Mouse (Mus musculus) hindbrain, embryonic 12.5 days (tissue): ENCODE results near the gene Gm9767. TPM values are rescaled to one million over a fixed set of nuclear protein-coding genes. Genes with fewer than 3 reads are reported as not detected.

Source experiments
- ATAC-seq: fragments of 200-750 bp; cut with Nextera tagmentation; 2 replicates; pipeline ENCODE4 v1.8.0; 2017; ENCODE audit warnings: moderate TSS enrichment; ENCODE audit not compliant: low FRiP score
- H3K27ac ChIP-seq: fragments of 300-500 bp; sonication (generic); 2 replicates; pipeline ENCODE4 v1.5.1; 2016; ENCODE audit warnings: mild to moderate bottlenecking
- H3K27me3 ChIP-seq: fragments of 300-500 bp; sonication (generic); 2 replicates; pipeline ENCODE4 v1.6.1; 2016; ENCODE audit warnings: mild to moderate bottlenecking
- H3K36me3 ChIP-seq: fragments of 300-500 bp; sonication (generic); 2 replicates; pipeline ENCODE4 v1.6.1; 2016; ENCODE audit warnings: mild to moderate bottlenecking
- H3K4me1 ChIP-seq: fragments of 300-500 bp; sonication (generic); 2 replicates; pipeline ENCODE4 v1.6.1; 2016
- H3K4me2 ChIP-seq: fragments of 300-500 bp; sonication (generic); replicated peaks from 2 replicates; pipeline ENCODE4 v1.6.1; 2016; ENCODE audit warnings: mild to moderate bottlenecking
- H3K4me3 ChIP-seq: fragments of 300-500 bp; sonication (generic); 2 replicates; pipeline ENCODE4 v1.5.1; 2016; ENCODE audit warnings: mild to moderate bottlenecking
- H3K9ac ChIP-seq: fragments of 300-500 bp; sonication (generic); 2 replicates; pipeline ENCODE4 v1.6.1; 2016; ENCODE audit warnings: mild to moderate bottlenecking, moderate library complexity
- H3K9me3 ChIP-seq: fragments of 300-500 bp; sonication (generic); replicated peaks from 2 replicates; pipeline ENCODE4 v1.6.1; 2016; ENCODE audit warnings: mild to moderate bottlenecking
- WGBS: fragments of 180-500 bp; shearing (Covaris S2); methylation state at CpG from one replicate; pipeline ENCODE4 v1.1.7; 2016; 5-methylcytosine and 5-hydroxymethylcytosine counted together
- polyA plus RNA-seq: library from polyadenylated mRNA; unstranded; fragments of >200 nt; fragmentation: Nextera tagmentation; extraction: Ambion mirVana; gene quantifications from 2 replicates; pipeline ENCODE4 v1.2.1, GENCODE M21; 2016

The Gm9767 gene
- polyA plus RNA-seq, 1 experiment from 2014 or later = 0.53 TPM

GRCm38 (mm10) chr10:26119067-26119821, 41.2 kb downstream of the Gm9767 start:
- H3K27ac ChIP-seq = no peak overlapping the region
- H3K4me3 ChIP-seq = no peak overlapping the region
- WGBS = 90% methylated on average over 6 of the region's 6 CpGs
- H3K4me2 ChIP-seq = no peak overlapping the region
- no peaks in the 10 kb centered on the region for H3K36me3 ChIP-seq
- H3K4me1 ChIP-seq = no peaks in the 10 kb centered on the region
- H3K9ac ChIP-seq = no peak overlapping the region
- no peaks in the 10 kb centered on the region for H3K9me3 ChIP-seq
- no peak for ATAC-seq
- no peaks in the 10 kb centered on the region for H3K27me3 ChIP-seq

GRCm38 (mm10) chr10:26119822-26120183, 41.7 kb downstream of the Gm9767 start:
- 67% methylated on average over 1 of the region's 1 CpGs for WGBS
- Histone ChIP-seq H3K4me1 (no peaks in the 10 kb centered on the region), H3K4me3 (no peak overlapping the region), H3K27me3 (no peaks in the 10 kb centered on the region), H3K27ac (no peak overlapping the region), H3K9ac (no peak overlapping the region), H3K4me2 (no peak overlapping the region), H3K9me3 (no peaks in the 10 kb centered on the region), H3K36me3 (no peaks in the 10 kb centered on the region)
- ATAC-seq = no peak

Other genes starting within 250 kb of the Gm9767 start
- 25.2 and 29.5 TPM in 2 replicates for gene Tmem200a, start 797 bp downstream of the Gm9767 start, polyA plus RNA-seq
- gene Samd3, start 151.5 kb downstream of the Gm9767 start, polyA plus RNA-seq = 0.35 TPM in 1 of 2 replicates, not detected in the other